Mouse (Mus musculus) naive thymus-derived CD4-positive, alpha-beta T cell, adult 2 months (primary cell): ENCODE data around the gene Hist1h1d.
A peak's percentile ranks its signal among the peaks of the same experiment; 100 is the strongest.

Experiments used
- DNase-seq: peaks from one replicate; pipeline ENCODE4 v3.0.0-alpha.2; 2011; ENCODE audit warnings: low read depth

Gene Hist1h1d

DNA sequence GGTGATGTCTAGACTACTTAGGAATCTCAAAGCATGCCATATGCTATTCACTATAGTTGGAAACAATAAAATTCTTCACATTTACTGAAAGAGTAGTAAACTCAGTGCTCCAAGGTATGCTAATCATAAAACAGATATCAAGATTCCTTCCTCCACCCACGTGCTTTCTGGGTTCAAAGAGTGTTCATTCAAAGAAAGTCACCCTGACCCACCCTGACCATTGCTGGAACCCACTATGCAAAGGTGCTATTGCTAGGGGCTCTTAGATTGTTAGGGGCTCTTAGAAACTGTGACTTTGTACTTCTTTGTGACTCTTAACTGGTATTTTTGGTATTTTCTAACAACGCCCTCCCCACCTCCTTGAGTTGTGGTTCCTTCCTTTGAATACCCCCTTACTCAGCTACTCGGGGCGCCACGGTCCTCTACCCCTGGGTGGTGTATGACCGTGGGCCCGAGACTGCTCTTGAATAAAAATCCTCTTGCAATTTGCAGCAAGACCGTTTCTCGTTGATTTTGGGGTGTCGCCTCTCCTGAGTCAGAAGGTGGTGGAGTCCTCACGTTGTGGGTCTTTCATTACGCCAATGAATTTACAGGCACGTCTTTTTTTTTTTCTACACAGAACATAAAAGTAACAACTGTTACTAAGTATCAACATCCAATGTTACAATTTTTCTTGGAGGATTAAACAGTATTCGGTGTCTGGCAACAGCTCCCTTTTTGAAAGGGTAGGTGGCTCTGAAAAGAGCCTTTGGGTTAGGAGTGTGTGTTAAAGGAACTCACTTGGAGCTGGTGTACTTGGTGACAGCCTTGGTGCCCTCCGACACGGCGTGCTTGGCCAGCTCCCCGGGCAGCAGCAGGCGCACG lies 20.2 kb downstream of the Hist1h1d start:
- DNase-seq, result peak; percentile 42

DNA sequence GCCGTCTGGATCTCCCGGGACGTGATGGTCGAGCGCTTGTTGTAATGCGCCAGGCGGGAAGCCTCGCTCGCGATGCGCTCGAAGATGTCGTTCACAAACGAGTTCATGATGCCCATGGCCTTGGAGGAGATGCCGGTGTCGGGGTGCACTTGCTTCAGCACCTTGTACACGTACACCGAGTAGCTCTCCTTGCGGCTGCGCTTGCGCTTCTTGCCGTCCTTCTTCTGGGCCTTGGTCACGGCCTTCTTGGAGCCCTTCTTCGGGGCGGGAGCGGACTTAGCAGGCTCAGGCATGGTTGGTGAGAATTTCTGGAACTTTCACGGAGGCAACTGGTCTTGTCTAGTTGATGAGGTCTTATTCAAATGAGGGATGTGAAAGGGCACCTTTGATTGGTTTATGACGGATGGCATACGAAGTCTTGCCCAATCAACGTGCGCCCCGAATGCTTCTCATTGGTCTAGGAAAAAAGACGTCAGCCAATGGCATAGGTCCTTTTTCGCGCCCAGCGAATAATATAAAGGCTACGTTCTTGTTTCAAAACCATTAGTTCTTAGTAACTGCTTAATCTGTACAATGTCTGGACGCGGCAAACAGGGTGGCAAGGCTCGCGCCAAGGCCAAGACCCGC lies 20.9 kb downstream of the Hist1h1d start, which contains the start of the genes Hist1h2bf and Hist1h2ad:
Gene Hist1h2bf (minus strand): TSS at position 299 of the 627 bp plus-strand sequence.
Gene Hist1h2ad (plus strand): TSS at position 484 of the 627 bp plus-strand sequence.
- DNase-seq, result peak; percentile 95

DNA sequence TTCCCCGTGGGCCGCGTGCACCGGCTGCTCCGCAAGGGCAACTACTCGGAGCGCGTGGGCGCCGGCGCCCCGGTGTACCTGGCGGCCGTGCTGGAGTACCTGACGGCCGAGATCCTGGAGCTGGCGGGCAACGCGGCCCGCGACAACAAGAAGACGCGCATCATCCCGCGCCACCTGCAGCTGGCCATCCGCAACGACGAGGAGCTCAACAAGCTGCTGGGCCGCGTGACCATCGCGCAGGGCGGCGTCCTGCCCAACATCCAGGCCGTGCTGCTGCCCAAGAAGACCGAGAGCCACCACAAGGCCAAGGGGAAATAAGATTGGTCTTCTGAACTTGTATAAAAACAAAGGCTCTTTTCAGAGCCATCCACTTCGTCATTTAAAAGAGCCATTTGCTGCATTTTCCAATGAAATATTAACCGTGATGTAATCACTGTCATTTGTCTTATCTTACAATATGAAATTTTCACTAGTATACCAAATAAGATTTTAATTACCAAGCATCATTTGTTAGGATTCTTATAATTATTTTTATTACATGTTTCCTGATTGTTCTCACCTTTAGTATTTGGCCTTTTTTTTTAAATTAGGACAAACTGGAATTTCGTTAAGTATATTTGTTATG lies 21.6 kb downstream of the Hist1h1d start:
- DNase-seq, result peak; percentile 53

DNA sequence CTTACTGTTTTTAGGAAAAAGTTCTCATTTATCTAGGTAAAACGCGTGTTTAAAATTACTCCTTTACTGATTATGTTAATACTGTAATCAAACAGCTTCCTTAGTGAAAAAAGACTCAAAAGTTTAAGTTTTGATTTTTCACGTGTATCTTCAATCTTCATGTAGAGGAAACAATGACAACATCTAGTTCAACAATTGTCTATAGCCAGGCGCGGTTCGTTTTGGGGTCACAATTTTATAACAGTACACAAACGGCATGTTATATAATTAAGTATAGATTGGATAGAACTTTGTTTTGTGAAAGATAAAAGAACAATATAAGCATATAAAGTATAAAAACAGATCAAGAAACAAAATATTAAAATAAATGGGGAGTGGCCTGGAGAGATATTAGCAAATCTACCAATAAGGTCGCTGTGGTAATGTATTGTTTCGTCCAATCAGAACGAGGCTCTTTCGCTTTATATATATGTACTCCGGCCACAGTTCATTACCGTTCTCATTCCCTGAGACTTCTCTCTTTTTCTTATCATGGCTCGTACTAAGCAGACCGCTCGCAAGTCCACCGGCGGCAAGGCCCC lies 22.3 kb downstream of the Hist1h1d start, which contains the start of gene Hist1h3d:
Gene Hist1h3d (plus strand): TSS at position 493 of the 581 bp plus-strand sequence.
- peak; percentile 71 for DNase-seq

DNA sequence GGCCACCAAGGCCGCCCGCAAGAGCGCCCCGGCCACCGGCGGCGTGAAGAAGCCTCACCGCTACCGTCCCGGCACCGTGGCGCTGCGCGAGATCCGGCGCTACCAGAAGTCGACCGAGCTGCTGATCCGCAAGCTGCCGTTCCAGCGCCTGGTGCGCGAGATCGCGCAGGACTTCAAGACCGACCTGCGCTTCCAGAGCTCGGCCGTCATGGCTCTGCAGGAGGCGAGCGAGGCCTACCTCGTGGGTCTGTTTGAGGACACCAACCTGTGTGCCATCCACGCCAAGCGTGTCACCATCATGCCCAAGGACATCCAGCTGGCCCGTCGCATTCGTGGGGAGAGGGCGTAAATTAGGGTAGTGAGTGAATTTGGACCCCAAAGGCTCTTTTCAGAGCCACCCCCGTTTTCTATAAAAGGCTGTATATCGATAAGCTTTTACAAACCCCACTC lies 22.8 kb downstream of the Hist1h1d start:
- DNase-seq, result peak; percentile 47

DNA sequence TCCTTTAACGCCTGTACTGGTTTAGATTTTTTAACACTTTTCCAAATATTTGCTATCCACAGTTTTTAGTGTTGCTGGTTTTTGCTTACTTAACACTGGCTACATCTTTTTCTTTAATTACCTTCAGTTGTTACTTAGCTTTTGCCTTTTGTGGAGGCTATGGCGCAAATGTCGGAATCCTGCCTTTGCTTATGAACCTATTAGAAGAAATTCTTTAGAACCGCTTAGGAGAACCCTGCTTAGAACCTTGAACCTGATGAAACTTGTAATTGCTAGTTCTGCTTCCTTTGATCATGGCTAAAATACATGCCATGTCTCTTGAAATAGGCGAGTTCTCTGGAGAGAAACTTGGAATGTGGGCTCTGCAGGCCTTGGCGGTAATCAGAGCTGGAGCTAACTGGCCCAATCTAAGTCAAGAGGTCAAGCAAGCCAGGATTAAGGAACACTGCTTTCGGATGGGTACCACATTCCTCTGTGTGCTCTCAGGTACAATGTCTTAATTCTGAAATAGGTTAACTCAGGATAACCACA lies 23.4 kb downstream of the Hist1h1d start:
- DNase-seq, result no peak

DNA sequence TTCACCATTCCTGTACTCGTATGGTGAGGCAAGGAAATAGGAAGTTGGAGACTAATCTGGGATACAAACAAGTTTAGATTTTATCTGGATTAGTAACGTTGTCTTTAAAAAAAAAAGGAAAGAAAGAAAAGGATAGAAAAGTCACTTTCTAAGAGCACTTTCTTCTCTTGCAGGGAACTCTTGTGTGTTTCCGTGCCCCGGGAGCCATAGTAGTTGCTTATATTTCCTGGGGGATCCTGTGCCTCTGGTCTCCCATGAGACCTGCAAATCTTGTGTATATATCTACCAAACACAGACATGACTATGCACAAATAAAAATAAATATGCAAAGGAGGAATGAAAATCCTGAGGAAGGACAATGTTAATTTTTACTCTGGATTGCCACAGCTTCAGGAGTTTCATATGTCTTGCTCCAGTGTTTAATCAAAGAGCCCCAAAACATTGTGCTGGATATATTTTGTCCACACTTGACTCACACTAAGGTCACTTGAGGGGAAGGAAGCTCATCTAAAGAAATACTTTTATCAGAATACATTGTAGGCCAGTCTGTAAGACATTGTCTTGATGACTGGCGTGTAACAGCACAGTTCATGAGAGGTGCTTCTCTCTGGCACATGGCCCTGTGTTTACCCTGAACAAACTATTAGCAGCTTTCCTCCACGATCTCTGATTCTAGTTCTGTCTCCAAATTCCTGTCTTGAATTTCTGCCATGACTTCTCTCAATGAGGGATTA lies 24.0 kb downstream of the Hist1h1d start:
- no peak for DNase-seq

DNA sequence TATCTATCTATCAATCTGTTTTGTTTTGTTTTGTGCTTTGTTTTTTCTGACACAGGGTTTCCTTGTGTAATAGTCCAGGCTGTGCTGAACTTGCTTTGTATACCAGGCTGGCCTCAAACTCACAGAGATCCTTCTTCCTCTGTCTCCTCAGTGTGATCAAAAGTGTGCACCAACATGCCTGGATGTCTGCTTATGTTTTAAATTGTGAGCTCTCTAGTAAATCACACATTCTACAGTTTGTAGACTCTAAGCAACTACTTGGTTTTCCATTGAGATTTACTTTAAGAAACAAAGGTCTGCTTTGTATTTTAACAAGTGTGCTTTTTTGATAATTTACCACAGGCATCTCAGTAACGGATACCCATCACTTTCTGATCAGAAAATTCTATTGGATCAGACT lies 24.8 kb downstream of the Hist1h1d start:
- no peak for DNase-seq

DNA sequence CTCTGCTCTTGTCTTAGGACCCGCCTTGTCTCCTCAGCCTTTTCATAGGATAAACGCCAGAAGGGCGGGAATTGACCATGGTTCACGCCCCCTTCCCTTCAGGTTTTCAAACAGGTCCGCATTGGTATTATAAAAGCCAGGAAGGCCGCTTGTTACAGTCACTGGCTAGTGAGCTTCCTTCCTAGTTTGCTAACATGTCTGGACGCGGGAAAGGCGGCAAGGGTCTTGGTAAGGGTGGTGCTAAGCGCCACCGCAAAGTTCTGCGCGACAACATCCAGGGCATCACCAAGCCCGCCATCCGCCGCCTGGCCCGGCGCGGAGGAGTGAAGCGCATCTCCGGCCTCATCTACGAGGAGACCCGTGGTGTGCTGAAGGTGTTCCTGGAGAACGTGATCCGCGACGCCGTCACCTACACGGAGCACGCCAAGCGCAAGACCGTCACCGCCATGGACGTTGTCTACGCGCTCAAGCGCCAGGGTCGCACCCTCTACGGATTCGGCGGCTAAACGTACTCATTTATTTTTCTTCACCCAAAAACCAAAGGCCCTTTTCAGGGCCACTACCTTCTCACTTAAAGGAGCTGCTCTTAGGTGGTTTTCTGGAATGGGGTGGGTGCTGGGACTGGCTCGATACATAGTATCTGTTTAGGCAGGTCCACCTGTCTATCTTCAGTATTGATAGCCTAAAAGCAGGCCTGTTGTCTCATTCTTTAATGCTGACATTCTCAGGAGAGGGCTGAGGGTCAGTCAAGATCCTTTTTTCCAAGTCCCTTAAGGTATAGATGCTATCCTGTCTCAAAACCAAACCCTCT lies 28.6 kb downstream of the Hist1h1d start, which contains the start of gene Hist1h4d:
Gene Hist1h4d (plus strand): TSS at position 191 of the 811 bp plus-strand sequence.
- DNase-seq, result peak; percentile 96

DNA sequence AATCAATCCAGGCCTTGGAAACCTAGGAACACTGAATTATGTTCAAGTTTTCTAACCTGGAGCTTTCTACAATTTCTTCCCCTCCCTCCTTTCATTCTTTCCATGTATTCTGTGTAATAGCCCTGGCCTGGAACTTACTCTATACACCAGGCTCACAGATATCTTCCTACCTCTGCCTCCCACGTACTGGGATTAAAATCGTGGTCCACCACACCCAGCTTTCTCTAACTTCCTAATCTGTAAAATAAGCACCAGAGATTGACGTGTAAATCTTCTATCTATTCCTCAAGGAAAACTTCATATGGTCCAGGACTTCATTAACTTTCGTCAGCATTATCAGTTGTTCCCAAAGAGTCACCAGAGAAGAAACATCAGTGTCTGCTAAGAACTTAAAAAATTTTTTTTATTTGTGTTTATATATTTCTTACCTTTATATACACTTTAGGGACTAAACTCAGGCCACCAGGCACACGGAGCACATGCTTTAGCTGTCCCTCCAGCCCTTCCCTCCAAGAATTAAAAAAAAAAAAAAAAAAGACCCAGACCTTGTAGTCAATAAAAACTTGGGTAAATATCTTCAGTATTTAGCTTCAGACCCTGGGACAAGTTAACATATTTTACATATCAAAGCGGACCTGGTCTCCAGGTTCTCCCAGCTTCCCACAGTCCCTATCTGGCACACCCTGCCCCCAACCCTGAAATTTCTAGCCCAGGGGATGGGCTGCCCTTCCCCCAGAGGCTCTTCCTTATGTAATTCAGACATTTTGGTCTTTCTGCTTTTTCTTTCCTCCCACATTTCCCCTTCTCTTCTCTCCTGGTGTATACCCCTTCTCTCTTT lies 29.4 kb downstream of the Hist1h1d start:
- no peak for DNase-seq

DNA sequence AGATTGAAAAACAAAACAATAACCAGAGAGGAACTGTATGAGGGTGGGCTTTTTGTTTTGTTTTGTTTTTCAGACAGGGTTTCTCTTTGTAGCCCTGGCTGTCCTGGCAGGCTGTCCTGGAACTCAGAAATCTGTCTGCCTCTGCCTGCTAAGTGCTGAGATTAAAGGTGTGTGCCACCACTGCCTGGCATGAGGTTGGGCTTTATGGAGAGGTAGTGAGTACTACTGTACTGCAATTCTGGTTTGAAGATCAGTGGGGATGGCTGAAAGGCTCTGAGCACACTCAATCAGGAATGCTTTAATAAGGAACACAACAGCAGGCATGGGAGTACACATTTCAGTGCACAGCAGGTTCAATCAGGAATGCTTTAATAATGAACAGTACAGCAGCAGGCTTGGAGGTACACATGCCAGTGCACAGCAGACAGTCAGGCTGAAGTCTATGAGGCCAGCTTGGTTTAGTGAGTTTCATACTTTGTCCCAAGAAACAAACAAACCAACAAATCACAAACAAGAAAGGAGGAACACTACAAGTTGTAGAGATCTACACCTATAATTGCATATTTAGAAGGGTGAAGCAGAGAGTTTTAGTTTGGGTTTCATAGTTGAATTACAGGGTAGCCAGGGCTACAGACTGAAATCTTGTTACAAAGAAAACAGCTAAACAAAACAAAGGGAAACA lies 30.5 kb downstream of the Hist1h1d start:
- DNase-seq, result no peak

DNA sequence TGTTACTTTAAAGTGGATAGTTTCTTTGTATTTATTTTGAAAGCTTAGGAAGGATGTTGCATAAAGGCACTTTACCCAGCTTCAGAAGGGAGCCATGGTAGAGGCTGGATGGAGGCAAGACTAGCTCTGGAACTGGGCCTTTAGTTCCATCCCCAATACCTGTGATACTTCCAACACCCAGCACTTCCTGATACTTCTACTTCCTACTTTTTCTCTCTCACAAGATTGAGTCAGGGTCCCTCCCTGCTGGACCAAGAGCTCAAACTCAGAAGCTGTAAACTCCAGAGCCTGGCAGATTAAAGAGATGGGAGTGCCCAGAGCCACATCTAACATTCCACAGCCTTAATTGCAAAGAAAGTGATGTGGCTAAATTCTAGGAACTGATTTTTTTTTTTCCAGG lies 31.3 kb downstream of the Hist1h1d start:
- DNase-seq, result peak; percentile 36

DNA sequence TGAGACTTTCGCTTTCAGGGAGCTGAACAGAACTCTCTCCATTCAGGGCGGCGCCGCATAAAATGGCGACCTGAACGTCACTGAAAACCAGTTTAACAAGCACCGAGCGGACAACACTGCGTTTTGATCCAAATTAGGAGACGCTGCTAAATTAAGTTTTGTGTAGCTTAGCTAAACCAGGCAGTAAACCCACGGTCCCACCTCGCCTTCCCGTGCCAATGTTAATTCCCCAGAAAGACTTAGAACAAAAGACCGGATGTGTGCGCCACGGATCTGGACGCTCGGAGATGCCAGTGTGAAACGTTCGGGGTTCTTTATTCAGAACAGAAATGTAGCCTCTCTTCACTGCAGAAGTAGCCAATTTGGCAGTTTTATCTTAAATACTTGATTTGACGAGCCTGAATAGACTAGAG lies 32.0 kb downstream of the Hist1h1d start:
- peak; percentile 87 for DNase-seq

DNA sequence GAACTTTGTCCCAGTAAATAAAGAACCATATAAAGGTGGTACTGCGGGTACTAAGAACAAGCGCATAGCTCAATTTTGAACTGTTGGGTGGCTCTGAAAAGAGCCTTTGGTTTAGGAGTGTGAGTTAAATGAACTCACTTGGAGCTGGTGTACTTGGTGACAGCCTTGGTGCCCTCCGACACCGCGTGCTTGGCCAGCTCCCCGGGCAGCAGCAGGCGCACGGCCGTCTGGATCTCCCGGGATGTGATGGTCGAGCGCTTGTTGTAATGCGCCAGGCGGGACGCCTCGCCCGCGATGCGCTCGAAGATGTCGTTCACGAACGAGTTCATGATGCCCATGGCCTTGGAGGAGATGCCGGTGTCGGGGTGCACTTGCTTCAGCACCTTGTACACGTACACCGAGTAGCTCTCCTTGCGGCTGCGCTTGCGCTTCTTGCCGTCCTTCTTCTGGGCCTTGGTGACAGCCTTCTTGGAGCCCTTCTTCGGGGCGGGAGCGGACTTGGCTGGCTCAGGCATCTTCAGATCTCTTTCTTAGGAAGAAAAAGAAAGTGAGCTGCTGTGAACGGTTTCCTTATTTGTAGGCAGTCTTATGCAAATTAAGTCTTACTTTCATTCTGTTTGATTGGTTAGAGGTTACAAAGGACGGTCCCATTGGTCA lies 32.5 kb downstream of the Hist1h1d start:
- peak; percentile 92 for DNase-seq

DNA sequence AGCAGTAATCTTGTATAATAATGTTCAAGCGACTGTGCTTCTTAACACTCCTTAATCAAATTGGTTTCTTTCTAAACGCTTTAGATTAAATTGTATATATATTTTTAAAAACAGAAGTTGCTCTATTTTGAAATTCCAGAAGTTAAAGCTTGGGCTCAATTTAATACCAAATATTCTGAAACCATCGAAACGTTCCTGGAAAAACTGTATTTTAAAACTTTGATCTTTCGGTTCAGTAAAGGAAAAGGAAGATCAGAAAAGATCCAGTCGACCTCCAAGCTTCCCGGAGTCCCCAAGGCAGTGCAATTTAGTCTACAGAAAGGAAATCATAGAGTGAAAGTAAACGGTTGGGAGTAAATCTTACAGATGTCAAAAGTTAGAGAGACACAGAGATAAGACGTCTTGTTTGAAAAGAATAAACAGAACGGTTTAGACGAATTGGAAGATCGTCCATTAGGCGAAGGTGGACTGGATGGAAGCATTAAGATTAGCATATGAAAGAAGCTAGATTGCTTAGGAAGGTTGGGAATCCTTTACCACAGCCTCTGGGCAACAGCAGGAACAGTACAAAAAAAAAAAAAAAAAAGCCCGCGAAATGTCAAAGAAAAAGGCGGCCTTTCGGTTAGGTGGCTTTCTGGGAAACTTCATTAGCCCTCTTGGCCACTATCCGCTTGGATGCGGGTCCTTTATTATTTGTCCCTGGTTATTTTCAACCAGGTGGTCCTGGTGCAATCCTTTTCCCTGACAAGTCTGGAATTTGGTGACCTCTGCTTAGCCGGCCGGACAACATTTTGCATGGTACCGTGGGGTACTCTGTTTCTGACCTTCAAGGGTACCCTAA lies 33.3 kb downstream of the Hist1h1d start:
- peak; percentile 64 for DNase-seq

DNA sequence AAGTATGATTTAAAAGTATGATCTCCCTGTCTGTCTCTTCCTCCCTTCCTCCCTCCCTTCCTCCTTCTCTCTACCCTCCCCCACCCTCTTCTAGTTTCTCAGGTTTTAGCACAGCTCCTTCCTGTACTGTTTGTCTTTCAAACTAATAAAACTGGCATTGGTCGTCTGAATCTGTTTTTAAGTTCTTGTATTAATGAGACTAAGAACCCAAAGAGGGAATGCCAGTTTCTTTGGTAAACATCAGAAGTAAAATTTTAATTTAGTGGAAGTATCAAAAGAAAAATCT lies 33.8 kb downstream of the Hist1h1d start:
- peak; percentile 30 for DNase-seq

DNA sequence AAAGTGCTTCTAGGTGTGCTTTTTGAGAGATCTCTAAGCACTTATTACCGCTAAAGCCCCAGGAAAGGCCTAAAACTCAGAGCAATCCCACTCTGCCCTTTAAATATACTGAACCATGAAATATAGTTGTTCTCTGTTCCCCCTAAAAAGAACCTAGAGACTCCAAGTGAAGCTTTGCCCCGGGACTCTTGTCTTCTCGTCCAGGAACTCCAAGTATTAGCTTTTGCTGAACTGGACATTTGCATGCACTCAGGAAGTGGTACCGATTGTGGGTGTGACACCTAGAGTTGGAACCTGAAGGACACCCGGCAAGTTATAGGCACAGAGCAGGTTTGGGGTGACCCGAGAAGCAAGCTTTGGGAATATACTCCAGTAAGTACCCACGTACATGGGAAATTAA lies 38.1 kb downstream of the Hist1h1d start:
- no peak for DNase-seq
